Mouse (Mus musculus): ENCODE data around the gene Tbx5.
"Not testable (repeated sequence)": the region's sequence is repeated elsewhere in the genome, so short reads cannot be mapped to it uniquely, and the experiment has no call there.

The Tbx5 gene

GRCm38 (mm10) chr5:119844366-119844765, 11.9 kb downstream of the Tbx5 start:
- DNase-seq, result no peak

- peak; percentile 12 for DNase-seq
Observed at GRCm38 (mm10) chr5:119844994-119845393, 12.5 kb downstream of the Tbx5 start.

DNA sequence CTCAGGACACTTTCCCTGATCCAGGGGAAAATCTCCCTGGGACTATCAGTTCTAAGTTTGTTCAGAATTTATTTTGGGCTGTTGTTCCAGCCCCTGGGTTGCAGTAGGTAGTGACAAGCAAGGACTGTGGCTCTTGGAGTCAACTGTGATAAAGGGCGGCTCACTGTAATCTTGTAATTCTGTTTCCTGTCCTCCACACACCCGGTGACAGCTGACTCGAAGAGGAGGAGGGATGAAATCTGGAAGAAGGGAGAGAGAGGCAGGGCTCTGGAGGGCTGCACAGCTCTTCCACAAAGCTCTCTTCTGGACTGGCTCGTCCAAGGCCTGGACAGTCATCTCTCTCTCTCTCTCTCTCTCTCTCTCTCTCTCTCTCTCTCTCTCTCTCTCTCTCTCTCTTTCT, 24.6 kb downstream of the Tbx5 start:
- DNase-seq, result no peak

DNA sequence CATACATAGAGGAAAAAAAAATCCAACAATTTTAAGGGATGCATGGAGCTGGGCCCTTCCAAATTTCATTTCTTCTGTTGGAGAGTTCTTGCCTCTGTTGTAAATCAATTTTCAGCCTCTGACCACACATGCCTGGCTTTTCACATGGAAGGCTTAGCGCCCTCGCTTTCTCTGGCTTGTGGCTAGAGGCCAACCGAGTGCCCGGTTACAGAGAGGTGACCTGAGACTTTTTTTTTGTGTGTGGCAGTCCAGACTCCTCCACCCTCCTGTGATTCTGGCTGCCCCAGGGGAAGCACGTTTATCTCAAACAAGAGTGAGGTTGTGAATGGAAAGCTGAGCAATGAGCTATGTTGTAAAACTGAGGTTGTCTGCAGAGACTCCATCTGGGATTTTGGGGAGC, 28.8 kb downstream of the Tbx5 start:
- no peak for DNase-seq

GRCm38 (mm10) chr5:119862431-119862830, 30.0 kb downstream of the Tbx5 start:
- no peak for DNase-seq

GRCm38 (mm10) chr5:119866277-119867235, 34.1 kb downstream of the Tbx5 start:
- no peak for DNase-seq

- no peak for DNase-seq
Observed at GRCm38 (mm10) chr5:119867986-119868385, 35.5 kb downstream of the Tbx5 start.

DNA sequence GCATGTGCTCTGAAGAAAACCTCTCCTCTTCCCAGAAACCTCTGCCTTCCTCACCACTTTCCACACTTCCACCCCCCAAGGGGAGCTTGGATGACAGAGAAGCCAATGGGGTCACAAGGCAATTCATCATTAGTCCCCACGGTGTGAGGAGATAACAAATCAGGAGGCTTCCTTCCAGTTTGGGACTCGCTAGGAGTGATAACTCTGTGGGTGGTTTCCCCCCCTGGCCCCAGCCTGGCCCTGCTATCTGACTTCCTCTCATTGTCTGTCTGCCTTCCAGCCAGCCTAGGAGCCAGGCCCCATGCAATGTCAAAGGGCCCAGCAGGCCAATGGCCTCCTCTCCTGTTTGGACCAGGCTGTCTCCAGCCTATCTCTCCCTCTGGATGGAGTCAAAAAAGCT, 43.0 kb downstream of the Tbx5 start:
- DNase-seq, result no peak

DNA sequence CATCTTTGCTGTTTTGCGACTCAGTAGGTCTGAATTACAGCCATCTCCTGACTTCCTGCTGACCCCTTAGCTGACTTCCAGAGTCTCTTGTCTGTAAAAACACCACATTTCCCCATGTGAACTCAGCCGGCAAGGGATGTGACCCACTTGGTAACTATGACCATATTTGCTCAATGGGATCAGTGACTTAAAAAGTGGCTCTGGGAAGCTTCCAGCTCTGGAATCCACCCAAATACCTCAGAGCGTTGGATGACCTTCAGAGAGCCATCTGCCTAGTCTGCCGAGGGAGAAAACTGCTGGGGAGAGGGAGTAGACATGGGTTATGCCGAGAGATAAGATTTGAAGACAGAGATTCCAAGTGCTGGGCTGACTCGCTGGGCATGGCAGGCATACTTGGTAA, 44.7 kb downstream of the Tbx5 start:
- no peak for DNase-seq

- DNase-seq, result no peak
Observed at GRCm38 (mm10) chr5:119885595-119885994, 53.1 kb downstream of the Tbx5 start.

DNA sequence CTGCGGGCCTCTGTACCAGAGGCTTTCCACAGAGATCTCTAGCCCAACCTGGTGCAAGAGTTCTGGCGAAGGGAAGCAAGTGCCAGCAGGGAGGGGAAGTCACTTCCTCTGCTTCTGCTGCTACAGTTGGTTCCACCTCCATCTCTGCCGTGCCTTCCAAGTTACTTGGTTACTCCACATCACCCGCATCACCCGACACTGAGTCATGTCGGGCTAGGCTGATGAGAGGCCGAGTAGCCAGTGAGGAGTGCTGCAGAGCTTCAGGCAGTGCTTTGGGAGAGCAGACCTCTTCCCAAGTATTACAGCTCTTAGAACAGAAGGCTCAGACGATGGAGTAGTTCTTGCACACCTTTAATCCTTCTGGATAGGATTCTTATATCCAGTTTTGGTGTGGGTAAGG, 54.9 kb downstream of the Tbx5 start:
- DNase-seq, result no peak

DNA sequence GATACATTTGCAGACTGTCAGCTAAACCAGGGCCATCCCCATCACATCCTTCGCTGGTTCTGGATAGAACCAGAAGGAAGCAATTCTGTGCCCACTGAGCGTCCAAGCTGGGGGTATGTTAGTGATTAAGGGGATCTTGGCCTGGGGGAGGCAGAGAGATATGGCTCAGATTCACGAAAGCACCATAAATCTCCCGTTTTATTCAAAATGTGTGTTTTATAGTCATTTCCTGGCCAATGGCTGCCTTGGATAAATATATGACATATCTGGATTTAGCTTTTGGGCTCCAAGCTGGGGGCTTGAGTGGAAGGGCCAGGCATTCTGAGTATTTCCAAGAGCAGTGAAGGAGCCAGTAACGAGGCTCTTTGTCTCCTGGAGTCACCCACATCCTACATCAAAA, 59.5 kb downstream of the Tbx5 start:
- no peak for DNase-seq

DNA sequence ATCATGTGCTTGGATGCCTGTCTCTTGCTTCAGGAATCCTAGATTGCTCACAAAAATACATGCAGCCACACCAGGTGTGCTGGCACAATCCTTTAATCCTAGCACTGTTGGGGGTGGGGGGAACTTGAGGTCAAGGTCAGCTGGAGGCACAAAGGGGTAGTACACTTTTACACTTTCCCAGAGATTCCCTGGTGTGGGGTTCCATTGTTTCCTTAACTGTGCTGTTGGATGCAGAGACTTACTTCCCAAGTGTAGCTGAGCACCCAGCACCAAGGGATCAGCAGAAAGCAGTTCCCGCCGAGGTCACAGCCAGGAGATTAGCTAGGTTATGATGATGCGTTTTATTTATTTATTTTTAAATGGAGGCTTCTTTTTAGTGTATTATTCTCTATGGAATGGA, 60.6 kb downstream of the Tbx5 start:
- DNase-seq, result no peak

DNA sequence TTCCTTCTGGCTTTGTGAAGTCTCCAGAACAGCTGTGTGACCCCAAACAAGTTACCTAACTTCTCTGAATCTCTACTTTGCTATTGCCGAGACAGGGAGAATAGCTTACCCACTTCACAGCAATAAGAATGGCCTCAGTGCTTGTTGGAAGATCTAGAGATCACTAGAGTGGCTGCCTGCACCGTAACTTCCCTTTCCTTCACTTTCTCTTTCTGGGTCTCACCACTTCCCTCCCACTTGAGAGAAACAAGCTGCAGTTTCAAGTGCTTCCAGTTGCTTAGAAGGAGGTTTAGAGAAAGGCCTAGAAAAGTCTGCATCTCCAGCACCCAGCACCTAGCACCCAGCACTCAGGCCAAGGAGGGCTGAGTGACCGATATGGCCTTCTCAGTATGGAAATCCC, 64.1 kb downstream of the Tbx5 start:
- DNase-seq, result no peak

- no peak for DNase-seq
Observed at GRCm38 (mm10) chr5:119916551-119917171, 84.2 kb downstream of the Tbx5 start.

- not testable (repeated sequence) for DNase-seq
Observed at GRCm38 (mm10) chr5:119918381-119918780, 85.9 kb downstream of the Tbx5 start.

- no peak for DNase-seq
Observed at GRCm38 (mm10) chr5:119920941-119921340, 88.5 kb downstream of the Tbx5 start.

GRCm38 (mm10) chr5:119922229-119922628, 89.8 kb downstream of the Tbx5 start:
- DNase-seq, result no peak

All from thymus, postnatal 4 days (tissue).